Mouse (Mus musculus): ENCODE results near the gene Eif5a.

GRCm38 (mm10) chr11:69886907-69887635, 34.7 kb downstream of the Eif5a start:
- TF ChIP-seq POLR2A (IDR thresholded peaks at IDR 0.05; ENCODE audit: insufficient read depth, low read depth, low read length) (no peak), CTCF (IDR thresholded peaks at IDR 0.05; ENCODE audit: insufficient read depth, low read depth, low read length) (no peak)

Measured in olfactory bulb, adult 2 months (tissue).